Mouse (Mus musculus) midbrain, embryonic 11.5 days (tissue): ENCODE measurements around the gene Scd1. TPM values are rescaled to one million over a fixed set of nuclear protein-coding genes. Genes with fewer than 3 reads are reported as not detected.

Experiments
- ATAC-seq: fragments of 200-750 bp; cut with Nextera tagmentation; 2 replicates; pipeline ENCODE4 v1.8.0; 2017; ENCODE audit warnings: moderate TSS enrichment, moderate library complexity; ENCODE audit not compliant: low FRiP score
- DNase-seq: peaks from one replicate; pipeline ENCODE4 v3.0.0; 2015; ENCODE audit warnings: low spot score; ENCODE audit errors: missing footprints
- H3K27ac ChIP-seq: fragments of 300-500 bp; sonication (generic); 2 replicates; pipeline ENCODE4 v1.5.1; 2014; ENCODE audit warnings: low read depth, low read length
- H3K27me3 ChIP-seq: fragments of 300-500 bp; sonication (generic); 2 replicates; pipeline ENCODE4 v1.6.1; 2014; ENCODE audit warnings: mild to moderate bottlenecking, low read length, moderate library complexity, mixed read lengths; ENCODE audit not compliant: control insufficient read depth, insufficient read depth
- H3K36me3 ChIP-seq: fragments of 300-500 bp; sonication (generic); 2 replicates; pipeline ENCODE4 v1.6.1; 2014; ENCODE audit warnings: mild to moderate bottlenecking, low read length, moderate library complexity, mixed read lengths; ENCODE audit not compliant: control insufficient read depth, insufficient read depth
- H3K4me1 ChIP-seq: fragments of 300-500 bp; sonication (generic); 2 replicates; pipeline ENCODE4 v1.6.1; 2014; ENCODE audit warnings: low read length; ENCODE audit not compliant: control insufficient read depth, insufficient read depth
- H3K4me2 ChIP-seq: fragments of 300-500 bp; sonication (generic); 2 replicates; pipeline ENCODE4 v1.6.1; 2014; ENCODE audit warnings: mild to moderate bottlenecking, moderate library complexity
- H3K4me3 ChIP-seq: fragments of 300-500 bp; sonication (generic); 2 replicates; pipeline ENCODE4 v1.5.1; 2014; ENCODE audit warnings: low read depth, low read length
- H3K9ac ChIP-seq: fragments of 300-500 bp; sonication (generic); 2 replicates; pipeline ENCODE4 v1.6.1; 2014; ENCODE audit warnings: low read length
- H3K9me3 ChIP-seq: fragments of 300-500 bp; sonication (generic); 2 replicates; pipeline ENCODE4 v1.6.1; 2016; ENCODE audit warnings: low read length; ENCODE audit not compliant: control insufficient read depth
- WGBS: fragments of 180-500 bp; shearing (Covaris S2); extraction: QIAGEN DNeasy Blood & Tissue Kit; methylation state at CpG from one replicate; pipeline ENCODE4 v1.1.7; 2014; 5-methylcytosine and 5-hydroxymethylcytosine counted together
- polyA plus RNA-seq: library from polyadenylated mRNA; unstranded; fragments of >200 nt; fragmentation: Nextera tagmentation; extraction: Ambion mirVana; gene quantifications from 2 replicates; pipeline ENCODE4 v1.2.1, GENCODE M21; 2014

Gene Scd1
- polyA plus RNA-seq, 1 experiment from 2014 or later = 16.0 TPM

DNA sequence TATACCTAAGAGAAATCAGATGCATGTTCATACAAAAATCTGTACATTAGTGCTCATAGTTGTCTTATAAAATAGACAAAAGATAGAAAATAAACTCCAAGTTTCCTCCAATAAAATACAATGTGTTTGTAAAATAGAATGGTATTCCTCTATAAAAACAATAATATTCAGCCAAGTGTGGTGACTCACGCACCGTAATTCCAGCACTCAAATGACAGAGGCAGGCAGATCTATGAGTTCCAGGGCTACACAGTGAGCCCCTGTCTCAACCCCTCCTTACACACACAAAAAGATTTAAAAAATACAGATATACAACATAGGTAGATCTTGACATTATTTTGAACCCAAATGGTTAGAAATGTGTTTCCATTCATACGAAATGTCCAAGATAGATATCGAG lies 15.8 kb downstream of the Scd1 start:
- WGBS = 95% methylated on average over 4 of the region's 4 CpGs
- ATAC-seq = no peak
- H3K4me2 ChIP-seq = no peak overlapping the region

GRCm38 (mm10) chr19:44389507-44389906 lies 18.2 kb downstream of the Scd1 start:
- H3K9ac ChIP-seq = no peak overlapping the region; the same call in 1 of the 2 replicates
- no peak overlapping the region for H3K4me3 ChIP-seq
- peak; percentile 81 for DNase-seq
- 29% methylated on average over 1 of the region's 1 CpGs for WGBS
- H3K4me1 ChIP-seq = peaks cover 17% of the 10 kb centered on the region
- H3K9me3 ChIP-seq = no peaks in the 10 kb centered on the region
- no peaks in the 10 kb centered on the region for H3K36me3 ChIP-seq
- no peak for ATAC-seq
- no peak overlapping the region for H3K4me2 ChIP-seq
- H3K27ac ChIP-seq = no peak overlapping the region
- H3K27me3 ChIP-seq = no peaks in the 10 kb centered on the region

More for the DNA sequence above, 15.8 kb downstream of the Scd1 start:
- no peaks in the 10 kb centered on the region for H3K36me3 ChIP-seq
- H3K4me1 ChIP-seq = peaks cover 17% of the 10 kb centered on the region
- H3K4me3 ChIP-seq = no peak overlapping the region
- DNase-seq = no peak
- H3K9ac ChIP-seq = no peak overlapping the region
- no peak overlapping the region for H3K27ac ChIP-seq
- H3K9me3 ChIP-seq = no peaks in the 10 kb centered on the region
- H3K27me3 ChIP-seq = no peaks in the 10 kb centered on the region

GRCm38 (mm10) chr19:44388475-44389428 lies 18.9 kb downstream of the Scd1 start:
- H3K27ac ChIP-seq = peak overlapping the region; percentile 64
- DNase-seq = peak; percentile 98
- peak overlapping the region; percentile 68 for H3K4me2 ChIP-seq
- WGBS = 6% methylated on average over 41 of the region's 41 CpGs
- H3K9me3 ChIP-seq = no peaks in the 10 kb centered on the region
- peak overlapping the region; percentile 79 for H3K9ac ChIP-seq
- H3K4me1 ChIP-seq = peaks cover 17% of the 10 kb centered on the region
- no peaks in the 10 kb centered on the region for H3K36me3 ChIP-seq
- no peaks in the 10 kb centered on the region for H3K27me3 ChIP-seq
- H3K4me3 ChIP-seq = peak overlapping the region; percentile 54
- peak; percentile 99 for ATAC-seq

GRCm38 (mm10) chr19:44387746-44388474 lies 19.8 kb downstream of the Scd1 start:
- Histone ChIP-seq H3K4me1 (peaks cover 17% of the 10 kb centered on the region), H3K4me3 (peak overlapping the region; percentile 54), H3K27me3 (no peaks in the 10 kb centered on the region), H3K9me3 (no peaks in the 10 kb centered on the region), H3K4me2 (peak overlapping the region; percentile 68), H3K9ac (peak overlapping the region; percentile 79), H3K27ac (peak overlapping the region; percentile 64), H3K36me3 (no peaks in the 10 kb centered on the region)
- DNase-seq (peak; percentile 86), ATAC-seq (no peak; the same call in 1 of the 2 replicates)
- 34% methylated on average over 19 of the region's 19 CpGs for WGBS

DNA sequence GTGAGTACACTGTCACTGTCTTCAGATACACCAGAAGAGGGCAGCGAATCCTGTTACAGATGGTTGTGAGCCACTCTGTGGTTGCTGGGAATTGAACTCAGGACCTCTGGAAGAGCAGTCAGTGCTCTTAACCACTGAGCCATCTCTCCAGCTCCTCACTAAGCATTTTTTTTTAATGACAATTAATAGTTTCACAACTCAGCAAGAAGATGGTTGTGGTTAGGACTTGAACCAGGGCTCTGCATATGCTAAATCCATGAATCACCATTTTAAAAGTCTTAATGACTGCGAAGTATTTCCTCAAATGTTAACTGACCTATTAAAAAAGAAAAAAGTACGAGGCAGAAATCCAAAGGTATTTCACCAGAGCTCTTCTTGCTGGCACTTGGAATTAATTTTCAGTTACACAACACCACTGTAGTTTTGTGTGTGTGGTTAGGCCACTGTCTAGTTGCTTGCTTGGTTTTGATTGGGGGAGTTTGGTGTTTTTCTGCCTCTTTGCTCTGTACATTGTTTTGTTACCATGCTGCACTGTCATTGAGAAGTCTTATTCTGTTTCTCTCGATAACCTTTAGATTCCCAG lies 20.5 kb downstream of the Scd1 start:
- DNase-seq = peak; percentile 80
- H3K27me3 ChIP-seq = no peaks in the 10 kb centered on the region
- ATAC-seq = no peak
- no peak overlapping the region for H3K27ac ChIP-seq
- H3K4me1 ChIP-seq = peaks cover 17% of the 10 kb centered on the region
- H3K36me3 ChIP-seq = no peaks in the 10 kb centered on the region
- H3K9ac ChIP-seq = no peak overlapping the region
- no peak overlapping the region for H3K4me2 ChIP-seq
- H3K4me3 ChIP-seq = no peak overlapping the region
- no peaks in the 10 kb centered on the region for H3K9me3 ChIP-seq
- WGBS = 97% methylated on average over 4 of the region's 4 CpGs

GRCm38 (mm10) chr19:44385887-44386498 lies 21.7 kb downstream of the Scd1 start:
- ATAC-seq (no peak), DNase-seq (peak; percentile 69)
- 84% methylated on average over 6 of the region's 6 CpGs for WGBS
- peaks cover 17% of the 10 kb centered on the region for H3K4me1 ChIP-seq
- no peaks in the 10 kb centered on the region for H3K36me3 ChIP-seq
- no peaks in the 10 kb centered on the region for H3K9me3 ChIP-seq
- no peaks in the 10 kb centered on the region for H3K27me3 ChIP-seq
- no peak overlapping the region for H3K4me2 ChIP-seq
- no peak overlapping the region for H3K27ac ChIP-seq
- H3K9ac ChIP-seq = no peak overlapping the region
- no peak overlapping the region for H3K4me3 ChIP-seq

- Histone ChIP-seq H3K36me3 (no peaks in the 10 kb centered on the region), H3K4me1 (peaks cover 2% of the 10 kb centered on the region), H3K4me2 (no peak overlapping the region), H3K9me3 (no peaks in the 10 kb centered on the region), H3K27ac (no peak overlapping the region), H3K9ac (no peak overlapping the region), H3K4me3 (no peak overlapping the region), H3K27me3 (no peaks in the 10 kb centered on the region)
- DNase-seq (peak; percentile 2), ATAC-seq (no peak)
- 87% methylated on average over 12 of the region's 12 CpGs for WGBS
Measured at GRCm38 (mm10) chr19:44382682-44383321, 24.9 kb downstream of the Scd1 start.

GRCm38 (mm10) chr19:44380065-44380464 lies 27.6 kb downstream of the Scd1 start:
- no peak overlapping the region for H3K4me2 ChIP-seq
- no peaks in the 10 kb centered on the region for H3K4me1 ChIP-seq
- no peak overlapping the region for H3K9ac ChIP-seq
- H3K4me3 ChIP-seq = no peak overlapping the region
- no peak overlapping the region for H3K27ac ChIP-seq
- no peaks in the 10 kb centered on the region for H3K36me3 ChIP-seq
- ATAC-seq = no peak
- DNase-seq = peak; percentile 39
- 90% methylated on average over 4 of the region's 4 CpGs for WGBS
- H3K27me3 ChIP-seq = no peaks in the 10 kb centered on the region
- no peaks in the 10 kb centered on the region for H3K9me3 ChIP-seq
